ENCODE assay signal across 8 mouse cellular contexts in genomic region chrX:12089353-12090081, GRCm38 (mm10).
DNase-seq lines count a peak whose midpoint lies in the region; ATAC-seq lines count a peak whose summit lies in the region.

No protein-coding gene starts in this region.

- peaks cover 49% of the 10 kb centered on the region for H3K4me1 ChIP-seq in forebrain, embryonic 15.5 days
- peaks cover 23% of the 10 kb centered on the region for H3K4me1 ChIP-seq in hindbrain, embryonic 14.5 days (replicated peaks; ENCODE audit: control insufficient read depth, insufficient read depth, low read length)
- H3K4me1 ChIP-seq in limb, embryonic 13.5 days = peaks cover 48% of the 10 kb centered on the region
- peaks cover 55% of the 10 kb centered on the region for H3K4me1 ChIP-seq in midbrain, embryonic 13.5 days (replicated peaks)

- DNase-seq in cerebellum, adult 11-12 months = peak; percentile 53
- no peak for DNase-seq in cerebellum, adult 9-11 months
- peak; percentile 80 for DNase-seq in adrenal gland, postnatal 10 days
- peak; percentile 25 for DNase-seq in hindbrain, embryonic 14.5 days (ENCODE audit: low spot score)
- peak; percentile 42 to 68 for DNase-seq in spleen, postnatal 10 days (ENCODE audit: low spot score in 2 of 2)

- peak; percentile 36 for ATAC-seq in forebrain, embryonic 15.5 days (replicated peaks)
- no peak; the same call in 1 of the 2 replicates for ATAC-seq in hindbrain, embryonic 14.5 days (ENCODE audit: low FRiP score)
- no peak for ATAC-seq in limb, embryonic 13.5 days (ENCODE audit: low FRiP score, low read depth)
- ATAC-seq in midbrain, embryonic 13.5 days = peak; percentile 47

- peak overlapping the region; percentile 48 for H3K4me3 ChIP-seq in forebrain, embryonic 15.5 days
- H3K4me3 ChIP-seq in hindbrain, embryonic 14.5 days (replicated peaks; ENCODE audit: low read length) = no peak overlapping the region
- peak overlapping the region; percentile 55 for H3K4me3 ChIP-seq in limb, embryonic 13.5 days
- peak overlapping the region; percentile 46 for H3K4me3 ChIP-seq in midbrain, embryonic 13.5 days (replicated peaks)

- peaks cover 21% of the 10 kb centered on the region for H3K27me3 ChIP-seq in forebrain, embryonic 15.5 days
- H3K27me3 ChIP-seq in hindbrain, embryonic 14.5 days (ENCODE audit: control insufficient read depth, insufficient read depth, low read length) = peaks cover 69% of the 10 kb centered on the region
- peaks cover 94% of the 10 kb centered on the region for H3K27me3 ChIP-seq in limb, embryonic 13.5 days
- peaks cover 82% of the 10 kb centered on the region for H3K27me3 ChIP-seq in midbrain, embryonic 13.5 days

- H3K9me3 ChIP-seq in forebrain, embryonic 15.5 days = no peaks in the 10 kb centered on the region
- no peaks in the 10 kb centered on the region for H3K9me3 ChIP-seq in hindbrain, embryonic 14.5 days (ENCODE audit: control insufficient read depth, low read length)
- H3K9me3 ChIP-seq in limb, embryonic 13.5 days = no peaks in the 10 kb centered on the region
- H3K9me3 ChIP-seq in midbrain, embryonic 13.5 days = no peaks in the 10 kb centered on the region

- whole genome bisulfite sequencing in forebrain, embryonic 15.5 days = 4% methylated on average over 51 of the region's 52 CpGs
- 5% methylated on average over 42 of the region's 52 CpGs for WGBS in hindbrain, embryonic 14.5 days
- 4% methylated on average over 47 of the region's 52 CpGs for WGBS in limb, embryonic 13.5 days
- 2% methylated on average over 47 of the region's 52 CpGs for WGBS in midbrain, embryonic 13.5 days

- H3K27ac ChIP-seq in forebrain, embryonic 15.5 days (replicated peaks) = peak overlapping the region; percentile 98
- peak overlapping the region; percentile 93 for H3K27ac ChIP-seq in hindbrain, embryonic 14.5 days
- H3K27ac ChIP-seq in limb, embryonic 13.5 days = no peak overlapping the region; the same call in 1 of the 2 replicates
- H3K27ac ChIP-seq in midbrain, embryonic 13.5 days = peak overlapping the region; percentile 95

- peak overlapping the region; percentile 86 for H3K4me2 ChIP-seq in forebrain, embryonic 15.5 days (replicated peaks)
- H3K4me2 ChIP-seq in hindbrain, embryonic 14.5 days (replicated peaks) = peak overlapping the region; percentile 86
- peak overlapping the region; percentile 85 for H3K4me2 ChIP-seq in limb, embryonic 13.5 days (replicated peaks)
- H3K4me2 ChIP-seq in midbrain, embryonic 13.5 days (replicated peaks) = peak overlapping the region; percentile 82

- H3K9ac ChIP-seq in forebrain, embryonic 15.5 days (replicated peaks) = peak overlapping the region; percentile 24
- H3K9ac ChIP-seq in hindbrain, embryonic 14.5 days = peak overlapping the region; percentile 59; the same call in 1 of the 2 replicates
- peak overlapping the region; percentile 43; the same call in 1 of the 2 replicates for H3K9ac ChIP-seq in limb, embryonic 13.5 days
- H3K9ac ChIP-seq in midbrain, embryonic 13.5 days (replicated peaks) = peak overlapping the region; percentile 39

- H3K36me3 ChIP-seq in forebrain, embryonic 15.5 days = no peaks in the 10 kb centered on the region
- no peaks in the 10 kb centered on the region for H3K36me3 ChIP-seq in hindbrain, embryonic 14.5 days (replicated peaks; ENCODE audit: control insufficient read depth, insufficient read depth)
- H3K36me3 ChIP-seq in limb, embryonic 13.5 days = no peaks in the 10 kb centered on the region
- no peaks in the 10 kb centered on the region for H3K36me3 ChIP-seq in midbrain, embryonic 13.5 days

Comparison
In these comparisons a context has a peak if more than half of its experiments do, and no peak if none do; other contexts are left out.
1. ATAC-seq: peak in forebrain, embryonic 15.5 days (single experiment) and midbrain, embryonic 13.5 days (single experiment); none in hindbrain, embryonic 14.5 days (single experiment) and limb, embryonic 13.5 days (single experiment).
2. Peak in every context shown above with its lines, with median percentiles within 50 percentile points of each other: H3K4me2 ChIP-seq and H3K9ac ChIP-seq.